Comparison of ENCODE assay signal across 15 mouse cellular contexts in the genomic region with DNA sequence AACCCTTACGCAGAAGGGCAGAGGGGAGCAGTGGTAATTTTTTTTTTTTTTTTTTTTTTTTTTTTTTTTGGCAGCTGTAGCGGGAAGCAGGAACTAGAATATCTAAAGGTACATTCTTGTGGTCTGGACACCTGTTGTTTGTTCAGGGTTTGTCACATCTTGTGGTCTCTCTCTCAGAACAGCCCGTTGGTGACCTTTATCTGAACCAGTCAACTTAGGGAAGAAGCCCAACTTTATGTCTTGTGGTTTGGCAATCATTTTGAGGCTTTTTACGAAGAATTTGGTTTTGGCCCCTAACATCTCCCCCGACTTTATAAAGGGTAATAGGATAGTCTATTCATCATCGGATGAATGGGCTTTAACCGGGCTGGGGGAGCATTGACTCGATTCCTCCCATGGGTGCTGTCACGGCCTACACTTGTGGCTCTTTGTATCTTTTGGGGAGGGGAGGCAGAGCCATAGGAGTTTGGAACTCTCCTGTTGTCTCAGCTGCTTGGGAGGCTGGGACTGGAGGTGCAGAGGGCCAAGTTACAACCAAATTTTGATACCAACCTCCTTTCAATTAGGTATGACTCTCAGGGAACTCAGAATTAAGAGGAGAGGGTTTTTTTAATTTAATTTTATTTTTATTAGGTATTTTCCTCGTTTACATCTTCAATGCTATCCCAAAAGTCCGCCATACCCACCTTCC.
DNase-seq lines count a peak whose midpoint lies in the region; ATAC-seq lines count a peak whose summit lies in the region.
"Had no signal": no experiment of that assay in that cellular context is flagged by ENCODE, and none has a peak within 500 bp of the region (broad histone marks: within the 10 kb centered on the region; RNA-seq: fewer than 3 reads in every experiment).

No protein-coding gene starts in this region.

- H3K4me2 ChIP-seq in embryonic facial prominence, embryonic 13.5 days, result no peak overlapping the region
- H3K4me2 ChIP-seq: neural tube, embryonic 12.5 days had no signal

- H3K27me3 ChIP-seq in embryonic facial prominence, embryonic 13.5 days, result no peaks in the 10 kb centered on the region
- H3K27me3 ChIP-seq in embryonic facial prominence, embryonic 10.5 days (replicated peaks; ENCODE audit: low read depth, poor library complexity, severe bottlenecking), result no peaks in the 10 kb centered on the region
- H3K27me3 ChIP-seq: neural tube, embryonic 12.5 days had no signal

- H3K4me1 ChIP-seq in embryonic facial prominence, embryonic 13.5 days, result no peaks in the 10 kb centered on the region
- no peaks in the 10 kb centered on the region for H3K4me1 ChIP-seq in embryonic facial prominence, embryonic 10.5 days
- H3K4me1 ChIP-seq: midbrain, embryonic 10.5 days; neural tube, embryonic 12.5 days had no signal

- H3K4me3 ChIP-seq in embryonic facial prominence, embryonic 13.5 days, result no peak overlapping the region
- H3K4me3 ChIP-seq in embryonic facial prominence, embryonic 10.5 days, result no peak overlapping the region
- H3K4me3 ChIP-seq: heart, adult 2 months; midbrain, embryonic 10.5 days; neural tube, embryonic 12.5 days had no signal

- no peak for DNase-seq in embryonic facial prominence, embryonic 10.5 days (ENCODE audit: low spot score)
- DNase-seq in CD4-positive helper T cell, adult 2 months (ENCODE audit: low read depth, low spot score), result peak; percentile 55
- peak; percentile 10 for DNase-seq in ZHBTc4 (ENCODE audit: low read depth, low spot score)
- no peak for DNase-seq in urinary bladder, postnatal 36 days (ENCODE audit: low spot score in 2 of 2)
- no peak for DNase-seq in left cerebral cortex, adult 11 months (ENCODE audit: low spot score)
- no peak for DNase-seq in yolk sac, embryonic 10.5 days (ENCODE audit: low spot score)
- DNase-seq: cerebellum, adult 9-11 months; heart, adult 2 months; lung, adult 2 months; right cerebral cortex, adult 18-20 months had no signal

- no peak overlapping the region for H3K27ac ChIP-seq in embryonic facial prominence, embryonic 13.5 days
- H3K27ac ChIP-seq in embryonic facial prominence, embryonic 10.5 days (replicated peaks), result no peak overlapping the region
- H3K27ac ChIP-seq: heart, adult 2 months; midbrain, embryonic 10.5 days; neural tube, embryonic 12.5 days had no signal

- WGBS in embryonic facial prominence, embryonic 13.5 days, result 68% methylated on average over 11 of the region's 11 CpGs
- 85% methylated on average over 11 of the region's 11 CpGs for WGBS in embryonic facial prominence, embryonic 10.5 days

- ATAC-seq in embryonic facial prominence, embryonic 13.5 days (ENCODE audit: insufficient number of reproducible peaks, insufficient read depth, low FRiP score, low TSS enrichment, low read depth), result peak; percentile 59; the same call in 1 of the 2 replicates
- peak; percentile 87 for ATAC-seq in neutrophil, adult 5-6 weeks (ENCODE audit: extremely low read depth, insufficient number of reproducible peaks, low FRiP score, poor library complexity, severe bottlenecking)
- ATAC-seq: intestine, embryonic 16.5 days had no signal

- H3K9ac ChIP-seq in embryonic facial prominence, embryonic 13.5 days, result no peak overlapping the region
- H3K9ac ChIP-seq: neural tube, embryonic 12.5 days had no signal

- H3K9me3 ChIP-seq in embryonic facial prominence, embryonic 13.5 days, result no peaks in the 10 kb centered on the region
- H3K9me3 ChIP-seq in embryonic facial prominence, embryonic 10.5 days, result no peaks in the 10 kb centered on the region
- H3K9me3 ChIP-seq: midbrain, embryonic 10.5 days; neural tube, embryonic 12.5 days had no signal

- no peaks in the 10 kb centered on the region for H3K36me3 ChIP-seq in embryonic facial prominence, embryonic 13.5 days
- no peaks in the 10 kb centered on the region for H3K36me3 ChIP-seq in embryonic facial prominence, embryonic 10.5 days (replicated peaks)
- H3K36me3 ChIP-seq: midbrain, embryonic 10.5 days; neural tube, embryonic 12.5 days had no signal

Comparison
In these comparisons a context has a peak if more than half of its experiments do, and no peak if none do; other contexts are left out.
1. DNase-seq: peak in CD4-positive helper T cell, adult 2 months (single experiment) and ZHBTc4 (single experiment); none in embryonic facial prominence, embryonic 10.5 days (single experiment), urinary bladder, postnatal 36 days (0 of 2), left cerebral cortex, adult 11 months (single experiment) and yolk sac, embryonic 10.5 days (single experiment).